Mouse (Mus musculus) stomach, embryonic 14.5 days (tissue): ENCODE measurements around the gene Parp3. TPM values are rescaled to one million over a fixed set of nuclear protein-coding genes. Genes with fewer than 3 reads are reported as not detected.

Experiments
- ATAC-seq: fragments of 200-750 bp; cut with Nextera tagmentation; 2 replicates; pipeline ENCODE4 v1.8.0; 2017; ENCODE audit warnings: low read depth, moderate TSS enrichment; ENCODE audit not compliant: insufficient number of reproducible peaks, insufficient read depth, low FRiP score
- H3K27ac ChIP-seq: fragments of 300-500 bp; sonication (generic); 2 replicates; pipeline ENCODE4 v1.5.1; 2014; ENCODE audit warnings: mild to moderate bottlenecking, low read length, moderate library complexity, mixed read lengths
- H3K27me3 ChIP-seq: fragments of 300-500 bp; sonication (generic); 2 replicates; pipeline ENCODE4 v1.6.1; 2014; ENCODE audit warnings: low read length, control low read depth, mixed read lengths; ENCODE audit not compliant: control insufficient read depth, insufficient read depth
- H3K36me3 ChIP-seq: fragments of 300-500 bp; sonication (generic); 2 replicates; pipeline ENCODE4 v1.6.1; 2014; ENCODE audit warnings: mild to moderate bottlenecking, control low read depth, low read length, moderate library complexity, mixed read lengths; ENCODE audit not compliant: control insufficient read depth, insufficient read depth
- H3K4me1 ChIP-seq: fragments of 300-500 bp; sonication (generic); 2 replicates; pipeline ENCODE4 v1.6.1; 2014; ENCODE audit warnings: low read length, control low read depth, mixed read lengths; ENCODE audit not compliant: control insufficient read depth, insufficient read depth
- H3K4me2 ChIP-seq: fragments of 300-500 bp; sonication (generic); replicated peaks from 2 replicates; pipeline ENCODE4 v1.6.1; 2014; ENCODE audit warnings: low read depth, low read length, control low read depth
- H3K4me3 ChIP-seq: fragments of 300-500 bp; sonication (generic); 2 replicates; pipeline ENCODE4 v1.5.1; 2014; ENCODE audit warnings: low read depth, low read length, control low read depth
- H3K9ac ChIP-seq: fragments of 300-500 bp; sonication (generic); replicated peaks from 2 replicates; pipeline ENCODE4 v1.6.1; 2014; ENCODE audit warnings: low read depth, mild to moderate bottlenecking, control low read depth, low read length, moderate library complexity, mixed read lengths
- H3K9me3 ChIP-seq: fragments of 300-500 bp; sonication (generic); 2 replicates; pipeline ENCODE4 v1.6.1; 2016; ENCODE audit warnings: low read depth, low read length, control low read depth; ENCODE audit not compliant: control insufficient read depth
- WGBS: fragments of 180-500 bp; shearing (Covaris S2); extraction: QIAGEN DNeasy Blood & Tissue Kit; methylation state at CpG from one replicate; pipeline ENCODE4 v1.1.7; 2014; 5-methylcytosine and 5-hydroxymethylcytosine counted together
- polyA plus RNA-seq: library from polyadenylated mRNA; unstranded; fragments of >200 nt; fragmentation: Nextera tagmentation; extraction: Ambion mirVana; gene quantifications from 2 replicates; pipeline ENCODE4 v1.2.1, GENCODE M21; 2014

Gene Parp3
- polyA plus RNA-seq, 1 experiment from 2014 or later: 3.1 TPM

- ATAC-seq: no peak
Measured at GRCm38 (mm10) chr9:106473081-106473752, 3.5 kb downstream of the Parp3 start.

GRCm38 (mm10) chr9:106472321-106472720 is 4.4 kb downstream of the Parp3 start:
- H3K4me3 ChIP-seq: no peak overlapping the region
- H3K36me3 ChIP-seq: no peaks in the 10 kb centered on the region
- no peaks in the 10 kb centered on the region for H3K9me3 ChIP-seq
- no peak overlapping the region for H3K4me2 ChIP-seq
- no peak overlapping the region for H3K9ac ChIP-seq
- H3K4me1 ChIP-seq: peaks cover 21% of the 10 kb centered on the region
- no peak overlapping the region for H3K27ac ChIP-seq
- no peak for ATAC-seq
- 66% methylated on average over 4 of the region's 4 CpGs for WGBS
- no peaks in the 10 kb centered on the region for H3K27me3 ChIP-seq

More at GRCm38 (mm10) chr9:106473081-106473752, 3.5 kb downstream of the Parp3 start:
- H3K27me3 ChIP-seq: no peaks in the 10 kb centered on the region
- H3K36me3 ChIP-seq: no peaks in the 10 kb centered on the region
- no peak overlapping the region for H3K4me3 ChIP-seq
- H3K27ac ChIP-seq: no peak overlapping the region
- H3K4me2 ChIP-seq: no peak overlapping the region
- H3K9me3 ChIP-seq: no peaks in the 10 kb centered on the region
- no peak overlapping the region for H3K9ac ChIP-seq
- H3K4me1 ChIP-seq: peaks cover 26% of the 10 kb centered on the region
- WGBS: 88% methylated on average over 16 of the region's 16 CpGs

DNA sequence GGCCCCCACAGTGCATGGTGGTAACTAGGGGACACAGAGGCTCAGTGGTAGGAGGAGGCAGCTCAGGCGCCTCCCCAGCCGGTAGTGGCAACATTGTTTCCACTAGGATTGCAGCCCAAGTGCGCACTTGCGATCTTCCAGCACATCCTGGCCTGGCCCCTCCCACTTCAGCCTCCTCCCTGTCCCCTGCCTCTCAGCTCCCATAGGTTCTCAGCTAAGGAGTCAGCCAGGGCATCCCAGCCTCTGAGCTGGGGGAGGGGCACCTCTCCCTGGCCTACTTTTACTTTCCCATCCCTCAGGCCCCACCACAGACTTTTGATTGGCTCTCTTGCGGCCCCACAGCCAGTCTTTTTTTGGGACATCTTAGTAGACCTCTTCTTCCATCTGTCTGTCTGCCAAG is 4.9 kb downstream of the Parp3 start:
- H3K27me3 ChIP-seq: no peaks in the 10 kb centered on the region
- ATAC-seq: no peak
- no peak overlapping the region for H3K9ac ChIP-seq
- WGBS: 20% methylated on average over 5 of the region's 5 CpGs
- H3K4me2 ChIP-seq: 0 out of 2 replicates have a peak overlapping the region, but pooled peaks have one; percentile 8
- H3K36me3 ChIP-seq: no peaks in the 10 kb centered on the region
- H3K4me1 ChIP-seq: peaks cover 21% of the 10 kb centered on the region
- no peaks in the 10 kb centered on the region for H3K9me3 ChIP-seq
- no peak overlapping the region for H3K27ac ChIP-seq
- H3K4me3 ChIP-seq: no peak overlapping the region

GRCm38 (mm10) chr9:106470991-106471750 is 5.6 kb downstream of the Parp3 start:
- Histone ChIP-seq H3K4me1 (peaks cover 21% of the 10 kb centered on the region), H3K27ac (no peak overlapping the region), H3K9ac (no peak overlapping the region), H3K36me3 (no peaks in the 10 kb centered on the region), H3K4me2 (0 out of 2 replicates have a peak overlapping the region, but pooled peaks have one; percentile 8), H3K27me3 (no peaks in the 10 kb centered on the region), H3K9me3 (no peaks in the 10 kb centered on the region), H3K4me3 (no peak overlapping the region)
- 67% methylated on average over 14 of the region's 14 CpGs for WGBS
- no peak for ATAC-seq

DNA sequence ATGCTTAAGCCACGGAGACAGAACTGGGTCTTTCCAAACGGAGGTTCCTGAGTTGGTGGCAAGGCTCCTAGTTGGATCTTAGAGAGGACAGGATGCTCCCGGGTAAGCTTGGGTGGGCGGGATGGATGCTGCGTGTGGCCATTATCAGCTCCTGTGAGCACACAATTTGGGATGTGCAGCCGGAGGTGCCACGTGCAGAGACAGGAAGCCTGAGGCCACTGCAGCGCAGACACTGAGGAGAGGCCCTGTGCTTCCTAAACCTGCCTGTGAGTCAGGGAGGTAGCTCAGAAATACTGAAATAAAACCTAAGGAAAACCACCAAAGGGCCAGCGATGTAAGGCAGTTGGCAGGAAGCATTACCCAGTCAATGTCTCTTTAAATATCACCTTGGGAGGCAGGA is 7.0 kb downstream of the Parp3 start:
- ATAC-seq: no peak
- Histone ChIP-seq H3K9me3 (no peaks in the 10 kb centered on the region), H3K4me1 (peaks cover 16% of the 10 kb centered on the region), H3K9ac (no peak overlapping the region), H3K27me3 (no peaks in the 10 kb centered on the region), H3K36me3 (no peaks in the 10 kb centered on the region), H3K4me3 (no peak overlapping the region), H3K27ac (no peak overlapping the region), H3K4me2 (no peak overlapping the region)
- 68% methylated on average over 9 of the region's 9 CpGs for WGBS

- no peak for ATAC-seq
- no peaks in the 10 kb centered on the region for H3K27me3 ChIP-seq
- no peaks in the 10 kb centered on the region for H3K36me3 ChIP-seq
- no peak overlapping the region for H3K4me2 ChIP-seq
- no peaks in the 10 kb centered on the region for H3K9me3 ChIP-seq
- WGBS: 72% methylated on average over 6 of the region's 6 CpGs
- no peak overlapping the region for H3K9ac ChIP-seq
- H3K4me1 ChIP-seq: peaks cover 16% of the 10 kb centered on the region
- H3K27ac ChIP-seq: no peak overlapping the region
- H3K4me3 ChIP-seq: no peak overlapping the region
Measured at GRCm38 (mm10) chr9:106469317-106469716, 7.4 kb downstream of the Parp3 start.

GRCm38 (mm10) chr9:106467746-106468145 is 9.0 kb downstream of the Parp3 start:
- Histone ChIP-seq H3K27me3 (no peaks in the 10 kb centered on the region), H3K4me1 (peaks cover 14% of the 10 kb centered on the region), H3K9ac (no peak overlapping the region), H3K4me3 (no peak overlapping the region), H3K4me2 (no peak overlapping the region), H3K9me3 (no peaks in the 10 kb centered on the region), H3K36me3 (peaks cover 8% of the 10 kb centered on the region), H3K27ac (no peak overlapping the region)
- no peak for ATAC-seq
- 91% methylated on average over 7 of the region's 7 CpGs for WGBS

- Histone ChIP-seq H3K4me3 (no peak overlapping the region), H3K36me3 (peaks cover 17% of the 10 kb centered on the region), H3K27ac (no peak overlapping the region), H3K4me2 (no peak overlapping the region), H3K4me1 (peaks cover 7% of the 10 kb centered on the region), H3K9me3 (no peaks in the 10 kb centered on the region), H3K9ac (no peak overlapping the region), H3K27me3 (no peaks in the 10 kb centered on the region)
- WGBS: 83% methylated on average over 6 of the region's 6 CpGs
- ATAC-seq: no peak
Measured at GRCm38 (mm10) chr9:106466721-106467120, 10.0 kb downstream of the Parp3 start.
